Mouse (Mus musculus) heart, postnatal 25 days (tissue): ENCODE measurements at regions not wholly inside any gene's neighbourhood (a gene's known extent, or its start where the extent isn't known, plus 50 kb on each side); places are given as distances from the start of the nearest gene placed in this dataset.
"Not testable (repeated sequence)": the region's sequence is repeated elsewhere in the genome, so short reads cannot be mapped to it uniquely, and the experiment has no call there.

ENCODE experiments used
- DNase-seq: peaks from one replicate; pipeline ENCODE4 v3.0.0; 2022; ENCODE audit warnings: low spot score
- intact Hi-C: fragments of 180-260 bp; cut with DNase I; formaldehyde crosslinking; loops from one replicate; pipeline ENCODE4 v1.15.1; 2025

DNA sequence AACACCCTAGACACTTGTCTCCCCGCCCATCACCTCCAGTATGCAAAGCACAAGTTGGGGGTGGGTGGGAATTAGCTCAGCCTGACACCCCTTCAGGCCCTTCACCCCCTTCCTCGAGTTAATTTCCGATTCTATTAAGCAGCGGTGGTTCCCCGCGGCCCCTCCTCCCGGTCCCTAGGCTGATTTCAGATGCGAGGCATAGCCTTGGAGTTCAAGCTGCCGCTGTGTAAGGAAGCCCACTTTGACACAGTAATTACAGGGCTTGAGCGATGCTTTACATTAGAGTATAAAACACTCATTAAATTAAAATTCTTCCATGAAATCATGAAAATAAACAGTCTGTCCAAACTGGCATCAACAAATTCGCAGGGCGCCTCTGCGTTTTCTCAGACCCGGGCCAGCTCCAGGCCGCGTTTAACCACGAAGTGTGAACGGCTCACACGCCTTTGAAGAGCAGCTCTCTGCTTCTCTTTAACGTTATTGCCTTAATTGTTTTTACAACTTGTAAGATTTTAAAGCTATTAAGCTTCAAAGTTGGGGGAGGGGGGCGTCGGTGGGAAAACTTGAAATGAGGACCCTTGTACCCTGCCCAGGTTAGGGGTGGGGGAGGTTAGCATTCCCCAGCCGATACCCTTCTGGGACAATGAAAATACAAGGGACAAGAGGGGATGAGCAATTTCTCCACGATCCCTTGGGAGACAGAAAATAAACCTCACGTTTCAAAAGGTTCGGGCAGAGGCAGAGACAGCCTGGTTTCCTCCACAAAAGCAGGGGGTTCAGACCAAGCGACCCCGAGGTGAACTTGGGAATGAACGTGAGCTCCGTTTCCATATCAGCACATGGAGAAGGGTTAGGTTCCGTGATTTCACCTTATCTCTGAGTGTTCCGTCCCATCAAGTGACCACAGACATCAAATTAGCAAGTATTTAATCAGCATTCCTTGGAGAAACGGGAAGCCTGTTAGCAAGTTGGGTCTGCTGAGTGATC lies 114.4 kb downstream of the Dicer1 start:
- intact Hi-C loops = no loop called here
- DNase-seq = no peak

DNA sequence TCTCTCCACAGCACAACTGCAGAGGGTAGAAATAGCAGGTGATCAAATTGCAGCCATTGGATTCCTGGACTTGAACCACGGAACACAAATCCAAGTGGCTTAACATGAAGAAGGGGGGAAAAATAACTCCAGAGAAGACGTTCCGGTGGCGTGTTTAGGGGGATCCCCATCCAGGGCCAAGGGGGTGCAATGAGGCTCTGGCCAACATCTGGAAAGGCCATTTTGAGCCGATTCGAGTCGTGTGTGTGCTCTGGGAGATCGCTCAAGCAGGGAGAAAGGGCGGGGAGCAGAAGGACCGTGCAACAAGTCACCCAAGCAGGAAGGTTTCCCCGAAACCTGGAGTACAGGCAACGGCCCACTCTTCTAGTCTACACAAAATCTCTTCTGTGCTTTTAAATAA lies 115.3 kb downstream of the Dicer1 start:
- intact Hi-C loops = no loop called here

DNA sequence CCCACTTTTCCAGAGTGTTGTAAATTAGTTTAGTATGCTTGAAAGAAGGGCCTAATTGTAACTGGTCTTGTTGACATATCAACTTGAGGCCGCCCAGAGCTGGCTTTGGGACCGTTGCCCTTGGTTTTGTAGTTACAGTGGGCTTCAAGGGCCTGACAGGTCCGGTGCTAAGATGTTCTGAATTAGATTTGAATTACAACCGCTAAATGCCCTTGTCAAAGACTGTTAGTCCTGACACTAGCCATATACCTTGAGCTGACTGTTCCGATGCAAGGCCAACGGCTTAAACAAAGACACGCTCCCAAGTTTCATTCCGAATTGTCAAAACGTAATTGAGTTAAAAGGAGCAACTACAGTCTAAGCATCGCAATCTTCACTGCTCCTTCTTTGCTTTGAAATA lies 116.9 kb downstream of the Dicer1 start:
- DNase-seq = no peak
- intact Hi-C loops = no loop called here

More for the DNA sequence above, 115.3 kb downstream of the Dicer1 start:
- DNase-seq = no peak

DNA sequence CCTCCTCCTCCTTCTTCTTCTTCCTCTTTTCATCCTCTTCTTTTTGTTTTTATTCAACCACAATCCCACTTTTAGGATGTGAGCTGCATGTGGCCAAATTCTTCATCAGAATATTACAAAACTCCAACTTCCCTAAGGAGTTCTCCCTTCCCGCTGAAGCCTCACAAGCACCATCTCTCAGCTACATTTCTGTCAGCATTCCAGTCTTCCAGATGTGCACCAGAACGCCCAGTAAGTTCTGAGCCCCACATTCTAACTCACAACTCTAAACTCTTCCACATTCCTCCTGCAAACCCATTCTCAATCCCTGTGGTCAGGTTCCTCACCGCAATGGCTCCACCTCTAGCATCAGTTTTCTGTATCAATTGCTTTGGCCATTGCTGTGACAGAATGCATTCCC lies 121.2 kb downstream of the Dicer1 start:
- intact Hi-C loops = no loop called here
- no peak for DNase-seq

DNA sequence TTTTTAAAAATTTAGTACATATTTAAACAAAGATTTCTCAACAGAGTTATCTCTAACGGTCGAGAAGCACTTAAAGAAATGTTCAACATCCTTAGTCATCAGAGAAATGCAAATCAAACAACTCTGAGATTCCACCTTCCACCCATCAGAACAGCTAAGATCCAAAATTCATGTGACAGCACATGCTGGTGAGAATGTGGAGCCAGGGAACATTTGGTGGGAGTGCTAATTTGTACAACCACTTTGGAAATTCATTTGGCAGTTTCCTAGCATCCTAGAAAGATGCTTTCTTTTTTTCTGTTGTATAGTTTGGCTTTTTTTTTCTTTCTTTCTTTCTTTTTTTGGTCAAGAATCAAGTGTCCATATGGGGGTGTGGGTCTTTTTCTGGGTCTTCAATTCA lies 122.3 kb downstream of the Dicer1 start:
- intact Hi-C loops = no loop called here

DNA sequence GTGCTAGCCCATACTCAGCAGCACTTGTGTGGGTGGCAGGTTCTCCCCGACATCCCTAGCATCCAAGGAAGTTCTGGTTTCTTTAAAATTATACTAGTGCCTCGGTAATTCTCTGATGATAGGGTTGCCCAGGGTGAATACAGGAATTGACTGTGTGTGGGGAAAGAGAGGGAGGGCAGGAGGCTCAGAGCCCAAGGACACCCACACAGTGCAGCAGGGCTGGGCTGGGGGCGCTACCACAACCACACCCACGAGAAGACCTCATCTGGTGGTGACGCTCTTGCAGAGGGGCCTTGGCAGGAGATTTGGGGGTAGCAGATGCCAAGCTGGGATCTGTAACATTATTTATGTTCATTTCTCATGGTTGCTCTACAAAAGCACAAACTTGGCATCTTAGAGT lies 125.7 kb downstream of the Dicer1 start:
- intact Hi-C loops = no loop called here
- no peak for DNase-seq

More for the DNA sequence above, 122.3 kb downstream of the Dicer1 start:
- DNase-seq = no peak

DNA sequence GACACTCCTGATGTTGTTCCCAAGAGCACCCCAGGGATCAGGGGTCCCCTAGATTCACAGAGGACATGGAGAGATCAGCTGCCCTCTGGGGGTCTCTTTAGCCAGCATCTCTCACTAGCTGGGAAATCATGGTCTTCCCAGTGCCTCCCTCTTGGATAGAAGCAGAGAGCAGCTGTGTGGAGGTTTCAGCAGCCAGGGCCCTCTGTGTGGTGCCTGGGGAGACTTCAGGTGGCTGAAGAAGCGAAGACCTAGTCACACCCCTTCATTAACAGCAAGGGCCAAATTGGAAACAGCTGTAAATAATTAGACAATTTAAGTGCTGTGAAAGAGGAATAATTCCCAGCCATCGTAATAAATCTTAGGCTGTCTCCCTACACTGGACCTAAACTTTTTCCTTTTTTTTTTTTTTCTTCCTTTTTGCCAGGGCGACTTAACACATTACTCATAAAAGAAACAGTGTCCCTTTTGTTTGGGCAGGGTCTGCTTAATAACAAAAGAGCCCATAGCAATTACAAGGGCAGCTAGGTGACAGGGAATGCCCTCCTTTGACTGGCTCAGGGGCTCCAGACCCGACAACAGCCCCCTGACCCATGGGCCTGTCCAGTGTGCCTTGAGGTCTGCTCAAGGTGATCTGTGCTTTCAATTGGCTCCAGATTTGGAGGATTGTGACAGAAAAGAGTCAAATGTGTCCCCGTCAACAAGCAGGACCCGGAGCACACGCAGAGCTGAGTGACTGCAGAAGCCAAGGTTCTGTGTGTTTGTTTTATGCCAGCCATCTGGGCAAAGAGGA lies 127.7 kb downstream of the Dicer1 start:
- intact Hi-C loops = no loop called here
- DNase-seq = no peak

DNA sequence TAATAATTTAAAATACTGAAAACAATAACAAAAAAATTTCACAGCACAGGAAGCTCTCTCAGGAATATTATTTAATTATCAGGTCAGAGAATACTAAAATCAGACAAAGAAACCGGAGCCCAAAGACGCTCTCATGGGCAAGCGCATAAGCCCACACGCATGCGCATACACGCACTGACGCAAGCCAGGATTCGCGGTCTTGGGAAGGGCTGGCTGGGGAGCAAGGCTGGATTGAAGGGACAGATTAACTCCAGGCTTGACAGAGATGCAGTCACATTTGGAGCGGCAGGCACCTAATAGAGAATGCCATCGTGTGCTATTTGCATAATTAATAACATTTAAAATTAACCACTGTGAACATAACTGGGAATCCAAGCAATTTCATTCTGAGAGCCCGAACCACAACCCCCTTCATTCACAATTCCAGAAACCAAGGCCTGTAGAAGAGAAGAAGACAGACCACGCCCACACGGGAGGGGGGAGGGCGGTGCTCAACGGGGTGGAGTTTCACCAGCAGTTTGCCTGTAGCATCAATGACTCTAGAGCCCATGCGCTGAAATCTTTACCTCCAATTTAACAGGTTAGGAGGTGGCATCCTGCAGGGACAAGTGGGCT lies 134.5 kb downstream of the Dicer1 start:
- no peak for DNase-seq

DNA sequence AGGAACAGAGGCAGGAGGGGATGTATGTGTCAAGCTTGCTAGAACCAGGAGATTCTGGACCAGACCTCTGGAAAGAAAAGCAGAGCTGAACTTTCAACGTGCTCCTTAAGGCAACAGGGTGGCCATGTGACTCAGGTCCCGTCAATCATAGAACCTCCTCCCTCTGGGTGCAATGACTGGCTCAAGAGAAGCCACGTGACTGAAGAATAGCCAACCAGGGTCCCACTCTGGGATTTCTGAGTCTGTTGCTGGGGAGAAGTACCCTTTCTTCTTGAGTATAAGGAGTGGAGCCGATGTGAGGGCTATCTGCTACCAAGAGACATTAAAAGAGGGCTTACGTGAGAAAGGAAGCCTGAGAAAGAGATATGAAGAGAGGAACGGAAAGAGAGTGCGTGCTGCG lies 137.5 kb downstream of the Dicer1 start:
- intact Hi-C loops = no loop called here
- no peak for DNase-seq

More for the DNA sequence above, 134.5 kb downstream of the Dicer1 start:
- intact Hi-C loops = no loop called here

DNA sequence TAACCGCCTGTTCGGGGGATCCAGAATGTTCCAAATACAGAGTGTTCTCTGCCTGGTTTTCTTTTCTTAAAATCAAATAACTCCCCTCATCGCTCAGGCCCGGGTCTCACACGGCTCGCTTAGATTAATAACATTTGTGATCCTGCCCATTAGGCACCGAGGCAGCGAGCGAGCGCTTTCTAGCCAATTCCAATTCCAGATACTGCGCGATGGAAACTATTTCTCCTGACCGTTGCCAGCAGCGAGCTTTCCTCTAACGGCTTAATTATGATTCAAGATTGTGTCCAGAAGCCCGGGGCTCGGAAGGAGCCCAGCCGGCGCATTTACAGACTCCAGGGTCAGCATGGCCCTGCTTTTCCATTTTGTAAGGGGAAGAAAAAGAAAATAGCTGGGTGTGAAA lies 136.6 kb upstream of the Gsc start:
- no peak for DNase-seq
- intact Hi-C loops = no loop called here

DNA sequence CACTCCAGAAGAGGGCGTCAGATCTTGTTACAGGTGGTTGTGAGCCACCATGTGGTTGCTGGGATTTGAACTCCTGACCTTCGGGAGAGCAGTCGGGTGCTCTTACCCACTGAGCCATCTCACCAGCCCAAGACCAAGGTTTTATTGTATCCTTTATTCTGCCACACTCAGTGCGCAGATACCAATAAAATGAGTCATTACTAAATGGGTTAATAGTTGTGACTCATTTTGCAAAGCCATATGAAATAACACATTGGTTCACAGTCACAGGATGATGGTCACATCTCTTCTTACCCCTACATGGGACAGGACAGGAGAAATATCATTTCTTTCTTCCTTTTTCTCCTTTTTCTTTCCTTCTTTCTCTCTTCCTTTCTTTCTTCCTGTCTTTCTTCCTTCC lies 135.8 kb upstream of the Gsc start:
- DNase-seq, intact Hi-C loops: not testable (repeated sequence)

DNA sequence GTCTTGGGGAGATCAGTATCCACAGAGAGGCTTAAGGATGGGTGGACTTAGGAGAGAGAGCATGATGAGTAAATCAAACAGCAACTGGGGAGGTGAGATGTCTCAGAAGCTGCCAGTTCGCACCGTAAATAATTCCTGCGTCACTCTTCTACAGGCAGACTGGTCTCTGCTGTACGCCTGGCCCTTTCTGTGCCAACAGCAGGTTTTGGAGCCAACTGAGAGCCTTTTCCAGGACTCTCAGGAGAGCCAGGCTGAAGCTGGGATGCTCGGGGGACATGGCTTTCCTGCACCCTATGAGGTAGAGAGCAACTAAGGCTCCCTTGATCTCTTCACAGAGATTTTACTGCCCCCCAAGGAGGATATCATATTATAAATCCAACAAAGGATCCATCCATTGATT lies 134.3 kb upstream of the Gsc start:
- DNase-seq = no peak
- intact Hi-C loops = no loop called here

DNA sequence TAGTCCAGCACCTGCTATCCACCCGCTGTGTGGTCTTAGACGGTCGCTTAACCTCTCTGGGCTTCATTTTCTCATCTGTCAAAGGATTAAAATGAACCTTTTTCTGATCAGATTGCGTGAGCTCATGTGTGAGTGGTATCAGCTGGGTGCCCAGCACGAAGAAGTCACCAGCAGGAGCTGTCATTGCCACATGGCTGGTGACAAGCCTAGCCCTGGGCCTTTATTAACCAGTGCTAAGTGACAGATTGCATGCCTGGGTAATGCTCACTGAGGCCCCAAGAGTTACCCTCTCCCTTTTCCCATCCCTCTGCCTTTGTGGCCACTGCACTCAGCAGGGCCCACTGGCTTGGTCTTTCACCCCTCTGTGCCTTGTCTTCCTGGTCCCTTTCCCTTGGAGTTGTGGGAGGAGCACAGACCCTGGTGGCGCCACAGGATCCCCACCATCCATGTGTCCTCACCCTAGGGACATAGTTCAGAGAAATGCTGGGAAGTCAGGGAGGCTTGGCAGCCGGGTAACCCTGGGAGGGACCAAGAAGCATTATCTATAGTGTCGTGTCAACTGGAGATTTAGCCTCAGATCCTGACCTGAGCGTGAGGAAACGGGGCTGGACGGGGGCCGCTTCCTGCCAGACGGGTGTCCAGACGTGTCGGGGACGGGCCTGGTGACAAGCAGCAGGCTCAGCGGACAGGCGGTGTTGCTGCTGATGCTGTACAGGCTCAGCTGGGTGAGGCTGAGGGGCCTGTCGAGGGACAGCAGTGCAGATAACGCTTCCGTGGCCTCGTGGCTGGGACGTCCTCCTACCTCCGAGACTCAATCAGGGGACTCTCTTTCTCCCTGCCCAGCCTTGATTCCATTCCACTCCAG lies 132.6 kb upstream of the Gsc start:
- no peak for DNase-seq
- intact Hi-C loops = no loop called here

DNA sequence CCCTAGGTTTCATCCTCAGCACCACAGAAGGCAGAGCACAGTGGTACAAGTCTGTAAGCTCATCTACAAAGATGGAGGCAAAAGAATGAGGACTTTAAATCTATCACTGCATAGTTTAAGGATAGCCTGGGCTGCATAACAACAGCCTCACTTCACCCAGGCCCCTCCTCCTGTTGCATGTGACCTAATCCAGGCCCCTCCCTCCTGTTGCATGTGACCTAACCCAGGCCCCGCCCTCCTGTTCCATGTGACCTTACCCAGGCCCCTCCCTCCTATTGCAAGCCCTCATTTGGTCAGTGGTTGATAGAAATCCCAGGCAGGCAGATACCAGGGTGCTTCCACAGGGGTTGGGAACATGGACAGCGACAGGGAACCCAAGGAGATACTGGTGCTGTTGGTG lies 124.9 kb upstream of the Gsc start:
- intact Hi-C loops = no loop called here
- DNase-seq = no peak

DNA sequence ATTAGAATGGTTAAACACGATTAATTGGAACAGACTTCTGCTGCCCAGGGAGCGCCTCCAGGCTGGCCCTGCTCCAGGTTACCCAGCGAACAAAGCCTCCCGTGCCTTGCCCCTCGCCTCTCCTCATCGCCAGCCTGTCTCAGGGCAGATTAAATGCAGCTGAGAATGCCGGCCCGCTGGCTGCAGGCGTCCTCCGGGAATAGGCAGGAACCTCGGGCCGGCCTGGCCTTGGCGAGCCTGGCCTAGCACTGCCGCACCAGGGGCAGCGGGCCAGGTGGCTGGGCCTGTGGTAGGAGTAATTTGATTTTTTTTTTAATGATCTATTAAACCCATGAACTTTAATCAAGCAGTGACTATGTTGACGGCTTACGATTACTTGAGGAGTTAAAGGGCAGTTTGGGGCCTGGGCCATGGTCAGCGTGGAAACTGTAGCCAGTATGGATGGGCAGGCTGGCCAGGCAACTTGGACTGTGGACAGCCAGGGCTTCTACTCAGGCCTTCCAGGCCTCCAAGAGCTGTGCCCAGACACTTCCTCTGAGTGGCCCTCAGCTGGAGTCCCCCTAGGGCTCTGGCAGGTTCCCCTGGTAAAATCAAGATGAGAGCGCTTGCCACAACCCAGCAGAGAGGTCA lies 120.5 kb upstream of the Gsc start:
- DNase-seq = peak; percentile 30
- intact Hi-C loops = no loop called here

DNA sequence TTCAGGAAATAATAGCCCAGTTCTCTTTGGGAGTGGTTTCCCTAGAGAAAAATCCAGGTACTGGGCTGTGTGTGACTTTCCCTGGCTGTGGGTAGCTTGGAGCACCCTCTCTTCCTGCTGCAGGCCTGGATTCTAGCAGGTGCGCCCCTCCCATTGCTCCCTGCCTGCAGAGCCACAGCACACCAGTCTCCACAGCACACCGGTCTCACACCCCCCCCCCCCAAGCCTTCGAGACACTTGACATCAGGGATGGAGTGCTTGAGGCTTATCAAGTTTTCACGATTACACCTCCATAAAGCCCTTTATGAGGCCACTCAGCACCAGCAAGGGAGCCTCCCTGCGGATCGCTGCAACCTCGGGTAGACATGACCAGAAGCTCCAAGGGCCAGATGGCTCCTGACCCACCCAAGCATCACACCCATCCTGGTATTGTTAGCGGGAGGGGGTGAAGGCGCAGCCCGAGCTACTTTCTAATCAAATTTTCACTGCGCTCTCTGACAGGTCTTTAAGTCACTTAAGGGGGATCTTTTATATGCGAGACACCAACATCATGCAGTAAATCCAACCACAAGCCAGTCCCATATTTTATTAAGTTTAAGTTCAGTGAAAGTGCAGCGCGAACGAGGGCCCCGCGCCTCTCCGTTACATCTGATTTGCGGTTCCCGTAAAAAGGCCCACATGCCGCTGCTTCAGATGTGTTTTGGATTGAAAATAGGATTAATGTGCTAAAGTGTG lies 119.8 kb upstream of the Gsc start:
- DNase-seq = no peak
- intact Hi-C loops = no loop called here

DNA sequence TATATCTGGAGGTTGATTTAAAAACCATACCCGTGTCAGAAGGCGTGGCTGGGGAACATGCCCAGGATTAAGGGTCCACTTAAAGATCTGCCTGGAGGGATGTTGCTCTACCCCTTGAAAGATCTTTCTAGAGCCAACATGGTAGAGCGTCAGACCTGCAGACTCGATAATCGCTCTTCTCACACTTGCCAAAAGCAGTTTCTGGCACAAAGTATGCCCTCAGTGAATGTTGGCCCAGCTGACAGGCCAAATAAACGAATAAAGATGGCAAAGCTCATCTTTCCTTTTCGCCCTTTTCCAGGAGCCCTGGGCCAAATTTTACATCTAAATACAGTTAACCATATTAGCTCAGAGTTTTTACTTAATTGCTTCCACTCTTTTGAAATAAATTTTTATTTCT lies 118.4 kb upstream of the Gsc start:
- intact Hi-C loops = no loop called here

DNA sequence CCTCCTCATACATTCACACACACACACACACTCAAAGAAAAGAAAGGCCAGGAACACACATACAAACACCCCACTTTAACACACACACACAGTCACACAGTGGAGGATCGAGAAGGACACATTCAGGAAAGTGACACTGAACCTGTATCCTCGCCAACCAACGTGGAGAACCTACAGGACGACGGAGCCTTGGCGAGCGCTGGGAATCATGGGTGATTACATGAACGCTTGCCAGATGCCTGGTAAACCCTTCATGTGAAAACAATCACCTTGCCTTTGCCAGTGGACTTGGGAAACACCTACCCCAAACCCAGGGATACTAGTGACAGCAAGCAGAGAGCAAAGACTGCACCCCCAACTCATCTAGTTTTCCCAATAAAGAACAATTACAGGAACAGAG lies 117.2 kb upstream of the Gsc start:
- intact Hi-C loops = no loop called here
- DNase-seq = no peak

More for the DNA sequence above, 118.4 kb upstream of the Gsc start:
- no peak for DNase-seq

DNA sequence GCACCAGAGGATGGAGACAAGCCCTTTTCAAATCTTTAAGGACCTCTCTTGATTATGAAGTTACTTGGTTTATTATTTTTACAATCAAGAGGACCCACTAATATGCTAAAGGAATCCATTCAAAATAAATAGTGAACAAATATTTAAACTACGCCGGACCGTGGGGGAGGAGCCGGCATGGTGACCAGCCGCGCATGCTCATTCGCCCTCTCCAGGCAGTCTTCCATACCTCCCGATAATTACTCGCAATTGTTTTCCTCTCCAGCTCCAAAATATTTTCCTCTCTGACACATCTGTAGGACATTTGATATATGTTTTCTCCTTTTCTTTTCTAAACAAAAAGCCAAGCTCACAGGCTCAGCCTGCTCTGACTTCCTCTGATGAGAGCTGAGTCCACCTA lies 111.3 kb upstream of the Gsc start:
- intact Hi-C loops = no loop called here
- DNase-seq = no peak
